Mouse (Mus musculus) midbrain, embryonic 11.5 days (tissue): ENCODE results near the gene Apobr. TPM values are rescaled to one million over a fixed set of nuclear protein-coding genes. Genes with fewer than 3 reads are reported as not detected.
A peak's percentile ranks its signal among the peaks of the same experiment; 100 is the strongest.

Experiments
- microRNA-seq: library from miRNA; unstranded; fragments of <30 nt; microRNA quantifications from one replicate; pipeline ENCODE4, GENCODE M21; 2017
- polyA plus RNA-seq: library from polyadenylated mRNA; unstranded; fragments of >200 nt; fragmentation: Nextera tagmentation; extraction: Ambion mirVana; gene quantifications from 2 replicates; pipeline ENCODE4 v1.2.1, GENCODE M21; 2014

Gene Apobr
- polyA plus RNA-seq, 1 experiment from 2014 or later: 0.57 TPM

Small RNA genes within 50 kb of the gene (microRNA-seq; reads per million reads assigned to microRNA genes)
- gene Mir7059: 4.7 reads per million, percentile 22 among the genes with 10 or more reads in this experiment

Other genes starting within 250 kb of the Apobr start
- gene Lat, start 215.4 kb upstream of the Apobr start, polyA plus RNA-seq: 1.8 and 2.7 TPM in 2 replicates
- 40.8 and 45.8 TPM in 2 replicates for gene Spns1, start 207.5 kb upstream of the Apobr start, polyA plus RNA-seq
- 4.8 and 4.9 TPM in 2 replicates for gene Nfatc2ip, start 188.2 kb upstream of the Apobr start, polyA plus RNA-seq
- not detected in 2 replicates for gene Cd19, start 170.1 kb upstream of the Apobr start, polyA plus RNA-seq
- gene Rabep2, start 156.2 kb upstream of the Apobr start, polyA plus RNA-seq: 17.9 and 18.0 TPM in 2 replicates
- gene Atp2a1, start 121.8 kb upstream of the Apobr start, polyA plus RNA-seq: 0.29 and 0.38 TPM in 2 replicates
- gene Sh2b1, start 109.5 kb upstream of the Apobr start, polyA plus RNA-seq: 38.1 and 44.6 TPM in 2 replicates
- gene Tufm, start 97.6 kb upstream of the Apobr start, polyA plus RNA-seq: 133 and 146 TPM in 2 replicates
- gene Atxn2l, start 81.5 kb upstream of the Apobr start, polyA plus RNA-seq: 52.7 and 58.6 TPM in 2 replicates
- 189 and 198 TPM in 2 replicates for gene Eif3c, start 18.5 kb upstream of the Apobr start, polyA plus RNA-seq
- gene Cln3, start 875 bp downstream of the Apobr start, polyA plus RNA-seq: 22.4 and 23.4 TPM in 2 replicates
- not detected in 2 replicates for gene Il27, start 10.0 kb downstream of the Apobr start, polyA plus RNA-seq
- gene Nupr1, start 45.9 kb downstream of the Apobr start, polyA plus RNA-seq: 2.8 and 3.4 TPM in 2 replicates
- 44.4 and 49.4 TPM in 2 replicates for gene Sgf29, start 64.4 kb downstream of the Apobr start, polyA plus RNA-seq
- 0.10 and 0.69 TPM in 2 replicates for gene Sult1a1, start 91.5 kb downstream of the Apobr start, polyA plus RNA-seq
- 158 and 180 TPM in 2 replicates for gene Bola2, start 110.5 kb downstream of the Apobr start, polyA plus RNA-seq
- gene Slx1b, start 110.8 kb downstream of the Apobr start, polyA plus RNA-seq: 10.2 and 10.3 TPM in 2 replicates
- gene Coro1a, start 122.8 kb downstream of the Apobr start, polyA plus RNA-seq: 46.2 TPM in 2 replicates
- gene Mapk3, start 174.7 kb downstream of the Apobr start, polyA plus RNA-seq: 41.0 and 45.2 TPM in 2 replicates
- 0.57 and 0.86 TPM in 2 replicates for gene Gdpd3, start 181.4 kb downstream of the Apobr start, polyA plus RNA-seq
- 87.8 and 91.5 TPM in 2 replicates for gene Ypel3, start 192.0 kb downstream of the Apobr start, polyA plus RNA-seq
- gene Tbx6, start 196.5 kb downstream of the Apobr start, polyA plus RNA-seq: 0.20 and 0.43 TPM in 2 replicates
- gene Ppp4c, start 207.6 kb downstream of the Apobr start, polyA plus RNA-seq: 335 and 336 TPM in 2 replicates
- gene Fam57b, start 212.7 kb downstream of the Apobr start, polyA plus RNA-seq: 10.5 and 11.1 TPM in 2 replicates
- gene 4930451I11Rik, start 246.7 kb downstream of the Apobr start, polyA plus RNA-seq: not detected in 2 replicates